Mouse (Mus musculus) megakaryocyte, embryonic 14.5 days (primary cell): ENCODE results near the gene Kcnab3.
"Not testable (repeated sequence)": the region's sequence is repeated elsewhere in the genome, so short reads cannot be mapped to it uniquely, and the experiment has no call there.

ENCODE experiments used
- FLI1 ChIP-seq: IDR thresholded peaks from 2 replicates; pipeline ENCODE4 v1.6.1; 2012; ENCODE audit warnings: low read length, inconsistent platforms, mixed read lengths
- GATA1 ChIP-seq: IDR thresholded peaks from 3 replicates; pipeline ENCODE4 v1.6.1; 2012; ENCODE audit warnings: mixed read lengths, low read length, inconsistent platforms, borderline replicate concordance

GRCm38 (mm10) chr11:69318000-69318399, 8.1 kb upstream of the Kcnab3 start:
- TF ChIP-seq GATA1, FLI1: not testable (repeated sequence)
